27 mouse cellular contexts compared by ENCODE assay signal in the genomic region with DNA sequence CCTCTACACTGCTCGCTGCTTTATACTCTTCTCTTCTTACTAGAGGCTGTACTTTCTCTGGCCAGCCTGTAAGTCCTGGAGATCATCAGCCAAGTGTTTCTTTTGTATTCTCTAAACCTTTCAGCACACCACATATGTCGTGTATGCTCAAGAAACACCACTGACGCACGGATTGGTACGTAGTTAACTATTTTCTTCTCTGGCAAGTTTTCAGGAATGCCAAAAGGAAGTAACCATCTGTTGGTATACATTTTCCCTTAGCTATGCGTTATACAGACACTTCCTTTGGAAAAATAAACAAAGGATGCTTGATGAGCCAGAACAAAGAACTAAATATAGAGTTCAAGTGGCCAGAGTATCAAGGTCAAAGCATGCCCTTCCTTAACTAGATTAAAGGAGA. TPM values are rescaled to one million over a fixed set of nuclear protein-coding genes. Genes with fewer than 3 reads are reported as not detected.
"Had no signal": no experiment of that assay in that cellular context is flagged by ENCODE, and none has a peak within 500 bp of the region (broad histone marks: within the 10 kb centered on the region; RNA-seq: fewer than 3 reads in every experiment).

No protein-coding gene starts in this region.

RNA-seq across cellular contexts. Expression of gene Mrgpra1, which starts 49.4 kb away (rescaled TPM):
- polyA plus RNA-seq: heart, embryonic 10.5 days; heart, embryonic 11.5 days; heart, embryonic 12.5 days; heart, embryonic 13.5 days; heart, embryonic 14.5 days; heart, embryonic 15.5 days; heart, embryonic 16.5 days; heart, postnatal 0 days; hindbrain, embryonic 10.5 days; hindbrain, embryonic 11.5 days; hindbrain, embryonic 12.5 days; hindbrain, embryonic 13.5 days; hindbrain, embryonic 14.5 days; hindbrain, embryonic 15.5 days; hindbrain, embryonic 16.5 days; hindbrain, postnatal 0 days; inflammation-experienced regulatory T-cells, adult 6 months; intestine, embryonic 14.5 days; intestine, embryonic 15.5 days; intestine, embryonic 16.5 days; intestine, postnatal 0 days; kidney, adult 2 months; kidney, embryonic 14.5 days; kidney, embryonic 15.5 days; kidney, embryonic 16.5 days; kidney, postnatal 0 days; large intestine, adult 2 months had no signal

RNA-seq across cellular contexts. Expression of gene Mrgpra9, which starts 52.0 kb away (rescaled TPM):
- polyA plus RNA-seq: heart, embryonic 10.5 days; heart, embryonic 11.5 days; heart, embryonic 12.5 days; heart, embryonic 13.5 days; heart, embryonic 14.5 days; heart, embryonic 15.5 days; heart, embryonic 16.5 days; heart, postnatal 0 days; hindbrain, embryonic 10.5 days; hindbrain, embryonic 11.5 days; hindbrain, embryonic 12.5 days; hindbrain, embryonic 13.5 days; hindbrain, embryonic 14.5 days; hindbrain, embryonic 15.5 days; hindbrain, embryonic 16.5 days; hindbrain, postnatal 0 days; inflammation-experienced regulatory T-cells, adult 6 months; intestine, embryonic 14.5 days; intestine, embryonic 15.5 days; intestine, embryonic 16.5 days; intestine, postnatal 0 days; kidney, adult 2 months; kidney, embryonic 14.5 days; kidney, embryonic 15.5 days; kidney, embryonic 16.5 days; kidney, postnatal 0 days; large intestine, adult 2 months had no signal
